In genomic region chr7:121033856-121034652, GRCm38 (mm10) we compare ENCODE assay signal across 8 mouse cellular contexts. TPM values are rescaled to one million over a fixed set of nuclear protein-coding genes. Genes with fewer than 3 reads are reported as not detected.
DNase-seq lines count a peak whose midpoint lies in the region; ATAC-seq lines count a peak whose summit lies in the region.

TSS of gene Mettl9 (plus strand) at chr7:121034445.

- no peaks in the 10 kb centered on the region for H3K9me3 ChIP-seq in heart, embryonic 13.5 days
- H3K9me3 ChIP-seq in liver, embryonic 12.5 days (replicated peaks): no peaks in the 10 kb centered on the region
- H3K9me3 ChIP-seq in stomach, embryonic 15.5 days: no peaks in the 10 kb centered on the region

- peak within 1 kb of the TSS; percentile 87 for H3K4me2 ChIP-seq in heart, embryonic 13.5 days
- peak within 1 kb of the TSS; percentile 90 for H3K4me2 ChIP-seq in liver, embryonic 12.5 days
- H3K4me2 ChIP-seq in stomach, embryonic 15.5 days: peak within 1 kb of the TSS; percentile 70

- H3K9ac ChIP-seq in heart, embryonic 13.5 days: peak within 1 kb of the TSS; percentile 100
- H3K9ac ChIP-seq in liver, embryonic 12.5 days: peak within 1 kb of the TSS; percentile 97
- peak within 1 kb of the TSS; percentile 99 for H3K9ac ChIP-seq in stomach, embryonic 15.5 days

- H3K4me3 ChIP-seq in heart, embryonic 13.5 days: peak within 1 kb of the TSS; percentile 97
- peak within 1 kb of the TSS; percentile 97 for H3K4me3 ChIP-seq in liver, embryonic 12.5 days
- peak within 1 kb of the TSS; percentile 99 for H3K4me3 ChIP-seq in stomach, embryonic 15.5 days (replicated peaks)

- peak within 1 kb of the TSS; percentile 97 for H3K27ac ChIP-seq in heart, embryonic 13.5 days (replicated peaks)
- peak within 1 kb of the TSS; percentile 90 for H3K27ac ChIP-seq in liver, embryonic 12.5 days
- H3K27ac ChIP-seq in stomach, embryonic 15.5 days: peak within 1 kb of the TSS; percentile 97

- H3K4me1 ChIP-seq in heart, embryonic 13.5 days: peaks cover 28% of the 10 kb centered on the region
- H3K4me1 ChIP-seq in liver, embryonic 12.5 days: peaks cover 34% of the 10 kb centered on the region
- peaks cover 7% of the 10 kb centered on the region; the same call in 1 of the 2 replicates for H3K4me1 ChIP-seq in stomach, embryonic 15.5 days

- peak; percentile 96 for DNase-seq in CD4-positive helper T cell, adult 2 months (ENCODE audit: low read depth, low spot score)
- DNase-seq in brain, embryonic 18.5 days (ENCODE audit: low read depth, low spot score): peak; percentile 96
- peak; percentile 96 for DNase-seq in kidney, postnatal 10 days
- DNase-seq in natural killer cell, adult 2 months (ENCODE audit: low spot score in 2 of 2): peak; percentile 87 to 90

- H3K36me3 ChIP-seq in heart, embryonic 13.5 days: no peaks in the 10 kb centered on the region
- H3K36me3 ChIP-seq in liver, embryonic 12.5 days: no peaks in the 10 kb centered on the region
- H3K36me3 ChIP-seq in stomach, embryonic 15.5 days: no peaks in the 10 kb centered on the region

- ATAC-seq in erythroid progenitor cell, adult 5-6 weeks (replicated peaks; ENCODE audit: low FRiP score, poor library complexity, severe bottlenecking): peak; percentile 100
- peak; percentile 87 for ATAC-seq in heart, embryonic 13.5 days (ENCODE audit: extremely low read depth, insufficient number of reproducible peaks, low FRiP score, low TSS enrichment)
- peak; percentile 95 for ATAC-seq in liver, embryonic 12.5 days
- peak; percentile 97 for ATAC-seq in stomach, embryonic 15.5 days (ENCODE audit: insufficient read depth, low FRiP score, low read depth)

- peaks cover 35% of the 10 kb centered on the region for H3K27me3 ChIP-seq in heart, embryonic 13.5 days (replicated peaks)
- peaks cover 19% of the 10 kb centered on the region; the same call in 1 of the 2 replicates for H3K27me3 ChIP-seq in liver, embryonic 12.5 days (replicated peaks)
- no peaks in the 10 kb centered on the region for H3K27me3 ChIP-seq in stomach, embryonic 15.5 days (replicated peaks)

- WGBS in heart, embryonic 13.5 days: 3% methylated on average over 42 of the region's 43 CpGs
- WGBS in liver, embryonic 12.5 days (ENCODE audit: insufficient replicate concordance): 3% methylated on average over 43 of the region's 43 CpGs
- WGBS in stomach, embryonic 15.5 days: 2% methylated on average over 42 of the region's 43 CpGs

RNA-seq across cellular contexts. Expression of gene Mettl9, which starts in this region (rescaled TPM):
- total RNA-seq in erythroid progenitor cell, adult 5-6 weeks (2015; ENCODE audit: low replicate concordance): 46.9 and 103 TPM in 2 replicates
- 43.6 and 67.9 TPM in 2 replicates for total RNA-seq in erythroid progenitor cell, adult 5-6 weeks (2017; ENCODE audit: low replicate concordance)
- 96.0 and 97.1 TPM in 2 replicates for polyA plus RNA-seq in heart, embryonic 13.5 days (2015; fragmentation: Nextera tagmentation; extraction: Ambion mirVana)
- polyA plus RNA-seq in liver, embryonic 12.5 days (2016; fragmentation: Nextera tagmentation; extraction: Ambion mirVana): 71.8 and 73.5 TPM in 2 replicates
- 139 and 149 TPM in 2 replicates for polyA plus RNA-seq in stomach, embryonic 15.5 days (2015; fragmentation: Nextera tagmentation; extraction: Ambion mirVana)

Comparison
In these comparisons a context has a peak if more than half of its experiments do, and no peak if none do; other contexts are left out.
1. Peak in every context shown above with its lines: DNase-seq, ATAC-seq, H3K4me3 ChIP-seq and H3K27ac ChIP-seq.